Mouse (Mus musculus) neural tube, embryonic 11.5 days (tissue): ENCODE data around the gene Phf1. TPM values are rescaled to one million over a fixed set of nuclear protein-coding genes. Genes with fewer than 3 reads are reported as not detected.
"Not testable (repeated sequence)": the region's sequence is repeated elsewhere in the genome, so short reads cannot be mapped to it uniquely, and the experiment has no call there.

Source experiments
- ATAC-seq: fragments of 200-750 bp; cut with Nextera tagmentation; 2 replicates; pipeline ENCODE4 v1.8.0; 2017; ENCODE audit warnings: moderate number of reproducible peaks, mild to moderate bottlenecking, moderate TSS enrichment, moderate library complexity; ENCODE audit not compliant: insufficient read depth, low FRiP score, low TSS enrichment
- DNase-seq: peaks from one replicate; pipeline ENCODE4 v3.0.0-alpha.2; 2015; ENCODE audit warnings: low spot score
- H3K27ac ChIP-seq: fragments of 300-500 bp; sonication (generic); 2 replicates; pipeline ENCODE4 v1.5.1; 2014; ENCODE audit warnings: low read depth, mild to moderate bottlenecking, low read length
- H3K27me3 ChIP-seq: fragments of 300-500 bp; sonication (generic); 2 replicates; pipeline ENCODE4 v1.6.1; 2014; ENCODE audit warnings: mild to moderate bottlenecking, low read length, mixed read lengths; ENCODE audit not compliant: control insufficient read depth, insufficient read depth
- H3K36me3 ChIP-seq: fragments of 300-500 bp; sonication (generic); 2 replicates; pipeline ENCODE4 v1.6.1; 2014; ENCODE audit warnings: mild to moderate bottlenecking, low read length, moderate library complexity, mixed read lengths; ENCODE audit not compliant: control insufficient read depth, insufficient read depth
- H3K4me1 ChIP-seq: fragments of 300-500 bp; sonication (generic); 2 replicates; pipeline ENCODE4 v1.6.1; 2014; ENCODE audit warnings: low read length, mixed read lengths; ENCODE audit not compliant: control insufficient read depth, insufficient read depth
- H3K4me2 ChIP-seq: fragments of 300-500 bp; sonication (generic); 2 replicates; pipeline ENCODE4 v1.6.1; 2014; ENCODE audit warnings: low read depth, mild to moderate bottlenecking, moderate library complexity
- H3K4me3 ChIP-seq: fragments of 300-500 bp; sonication (generic); 2 replicates; pipeline ENCODE4 v1.5.1; 2014; ENCODE audit warnings: low read depth, low read length
- H3K9ac ChIP-seq: fragments of 300-500 bp; sonication (generic); 2 replicates; pipeline ENCODE4 v1.6.1; 2014; ENCODE audit warnings: mild to moderate bottlenecking, low read length
- H3K9me3 ChIP-seq: fragments of 300-500 bp; sonication (generic); 2 replicates; pipeline ENCODE4 v1.6.1; 2016; ENCODE audit warnings: low read length; ENCODE audit not compliant: control insufficient read depth
- WGBS: fragments of 180-500 bp; shearing (Covaris S2); extraction: QIAGEN DNeasy Blood & Tissue Kit; methylation state at CpG from one replicate; pipeline ENCODE4 v1.1.7; 2014; 5-methylcytosine and 5-hydroxymethylcytosine counted together
- polyA plus RNA-seq: library from polyadenylated mRNA; unstranded; fragments of >200 nt; fragmentation: Nextera tagmentation; extraction: Ambion mirVana; gene quantifications from 2 replicates; pipeline ENCODE4 v1.2.1, GENCODE M21; 2014

Phf1 gene
- polyA plus RNA-seq, 1 experiment from 2014 or later = 5.8 TPM

GRCm38 (mm10) chr17:26922368-26922767 is 10.5 kb upstream of the Phf1 start:
- not testable (repeated sequence) for H3K27me3 ChIP-seq, H3K4me1 ChIP-seq, H3K4me3 ChIP-seq, H3K9me3 ChIP-seq, H3K36me3 ChIP-seq, ATAC-seq, H3K4me2 ChIP-seq, DNase-seq, H3K9ac ChIP-seq, H3K27ac ChIP-seq
- WGBS = 91% methylated on average over 5 of the region's 6 CpGs

- H3K4me2 ChIP-seq, H3K9me3 ChIP-seq, DNase-seq, H3K4me1 ChIP-seq, H3K27me3 ChIP-seq, ATAC-seq, H3K27ac ChIP-seq, H3K9ac ChIP-seq, H3K36me3 ChIP-seq, H3K4me3 ChIP-seq: not testable (repeated sequence)
- 96% methylated on average over 9 of the region's 9 CpGs for WGBS
Measured at GRCm38 (mm10) chr17:26925414-26925813, 7.4 kb upstream of the Phf1 start.

GRCm38 (mm10) chr17:26931795-26932194 is 1.1 kb upstream of the Phf1 start:
- H3K27ac ChIP-seq, H3K9ac ChIP-seq, H3K4me2 ChIP-seq, H3K4me1 ChIP-seq, H3K36me3 ChIP-seq, H3K27me3 ChIP-seq, H3K9me3 ChIP-seq, H3K4me3 ChIP-seq: not testable (repeated sequence)
- DNase-seq (peak; percentile 53), ATAC-seq (peak; percentile 40; the same call in 1 of the 2 replicates)
- 70% methylated on average over 7 of the region's 7 CpGs for WGBS

GRCm38 (mm10) chr17:26933419-26933818 is 567 bp downstream of the Phf1 start:
- Histone ChIP-seq H3K4me3 (peak overlapping the region; percentile 59), H3K9me3 (no peaks in the 10 kb centered on the region), H3K36me3 (peaks cover 5% of the 10 kb centered on the region), H3K27me3 (no peaks in the 10 kb centered on the region), H3K4me2 (peak overlapping the region; percentile 88), H3K4me1 (peaks cover 10% of the 10 kb centered on the region), H3K27ac (peak overlapping the region; percentile 49; the same call in 1 of the 2 replicates), H3K9ac (peak overlapping the region; percentile 66)
- DNase-seq = no peak
- 12% methylated on average over 13 of the region's 13 CpGs for WGBS
- ATAC-seq = peak; percentile 39; the same call in 1 of the 2 replicates

GRCm38 (mm10) chr17:26933885-26934827 is 1.3 kb downstream of the Phf1 start:
- no peaks in the 10 kb centered on the region for H3K27me3 ChIP-seq
- DNase-seq (no peak), ATAC-seq (no peak)
- peak overlapping the region; percentile 59 for H3K4me3 ChIP-seq
- H3K4me2 ChIP-seq = peak overlapping the region; percentile 8
- WGBS = 82% methylated on average over 16 of the region's 16 CpGs
- peaks cover 10% of the 10 kb centered on the region for H3K4me1 ChIP-seq
- no peak overlapping the region for H3K27ac ChIP-seq
- H3K9me3 ChIP-seq = no peaks in the 10 kb centered on the region
- peak overlapping the region; percentile 66; the same call in 1 of the 2 replicates for H3K9ac ChIP-seq
- H3K36me3 ChIP-seq = peaks cover 2% of the 10 kb centered on the region

GRCm38 (mm10) chr17:26935027-26935426 is 2.2 kb downstream of the Phf1 start:
- Histone ChIP-seq H3K4me2 (no peak overlapping the region), H3K9ac (no peak overlapping the region), H3K4me1 (peaks cover 10% of the 10 kb centered on the region), H3K27me3 (no peaks in the 10 kb centered on the region), H3K4me3 (no peak overlapping the region), H3K9me3 (no peaks in the 10 kb centered on the region), H3K36me3 (peaks cover 2% of the 10 kb centered on the region; the same call in 1 of the 2 replicates), H3K27ac (no peak overlapping the region)
- 90% methylated on average over 9 of the region's 9 CpGs for WGBS
- ATAC-seq (no peak), DNase-seq (no peak)

GRCm38 (mm10) chr17:26936453-26936852 is 3.6 kb downstream of the Phf1 start:
- Histone ChIP-seq H3K4me1 (peaks cover 10% of the 10 kb centered on the region), H3K4me3 (no peak overlapping the region), H3K27me3 (no peaks in the 10 kb centered on the region), H3K9me3 (no peaks in the 10 kb centered on the region), H3K27ac (no peak overlapping the region), H3K9ac (no peak overlapping the region), H3K36me3 (peaks cover 2% of the 10 kb centered on the region; the same call in 1 of the 2 replicates), H3K4me2 (no peak overlapping the region)
- no peak for DNase-seq
- no peak for ATAC-seq
- 84% methylated on average over 12 of the region's 12 CpGs for WGBS

GRCm38 (mm10) chr17:26936921-26937695 is 4.3 kb downstream of the Phf1 start:
- no peak overlapping the region for H3K27ac ChIP-seq
- H3K4me2 ChIP-seq = no peak overlapping the region
- peaks cover 10% of the 10 kb centered on the region for H3K4me1 ChIP-seq
- H3K36me3 ChIP-seq = peaks cover 2% of the 10 kb centered on the region; the same call in 1 of the 2 replicates
- WGBS = 91% methylated on average over 15 of the region's 15 CpGs
- H3K4me3 ChIP-seq = no peak overlapping the region
- ATAC-seq (no peak), DNase-seq (no peak)
- H3K9ac ChIP-seq = no peak overlapping the region
- H3K9me3 ChIP-seq = no peaks in the 10 kb centered on the region
- H3K27me3 ChIP-seq = no peaks in the 10 kb centered on the region
